Mouse (Mus musculus): ENCODE data around the gene Cdh22.
A peak's percentile ranks its signal among the peaks of the same experiment; 100 is the strongest.

Cdh22 gene

GRCm38 (mm10) chr2:165207689-165208088 is 27.0 kb downstream of the Cdh22 start:
- ATAC-seq (ENCODE audit: low TSS enrichment), result peak; percentile 86

GRCm38 (mm10) chr2:165207086-165207485 is 27.6 kb downstream of the Cdh22 start:
- no peak for ATAC-seq (ENCODE audit: low TSS enrichment)

DNA sequence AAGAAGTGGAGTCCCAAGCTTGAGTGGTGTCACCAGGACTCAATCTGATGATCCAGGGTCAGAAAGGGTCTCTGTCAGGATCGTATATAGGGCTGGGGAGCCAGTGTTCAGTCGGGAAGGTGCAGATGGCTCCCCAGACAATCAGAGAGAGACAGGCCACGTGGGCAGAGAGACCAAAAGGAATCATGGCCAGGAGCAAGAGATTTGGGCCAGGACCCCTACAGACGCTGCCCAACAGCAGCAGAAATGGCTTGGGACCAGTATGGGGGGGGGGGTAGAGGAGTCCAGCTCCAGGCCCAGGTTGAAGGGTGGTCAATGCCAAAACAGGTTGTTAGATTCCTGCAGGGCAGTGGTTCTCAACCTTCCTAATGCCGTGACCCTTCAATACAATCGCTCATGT is 29.2 kb downstream of the Cdh22 start:
- ATAC-seq (ENCODE audit: low TSS enrichment), result no peak

- ATAC-seq (ENCODE audit: low TSS enrichment), result no peak; the same call in 1 of the 2 replicates
Observed at GRCm38 (mm10) chr2:165204931-165205330, 29.7 kb downstream of the Cdh22 start.

DNA sequence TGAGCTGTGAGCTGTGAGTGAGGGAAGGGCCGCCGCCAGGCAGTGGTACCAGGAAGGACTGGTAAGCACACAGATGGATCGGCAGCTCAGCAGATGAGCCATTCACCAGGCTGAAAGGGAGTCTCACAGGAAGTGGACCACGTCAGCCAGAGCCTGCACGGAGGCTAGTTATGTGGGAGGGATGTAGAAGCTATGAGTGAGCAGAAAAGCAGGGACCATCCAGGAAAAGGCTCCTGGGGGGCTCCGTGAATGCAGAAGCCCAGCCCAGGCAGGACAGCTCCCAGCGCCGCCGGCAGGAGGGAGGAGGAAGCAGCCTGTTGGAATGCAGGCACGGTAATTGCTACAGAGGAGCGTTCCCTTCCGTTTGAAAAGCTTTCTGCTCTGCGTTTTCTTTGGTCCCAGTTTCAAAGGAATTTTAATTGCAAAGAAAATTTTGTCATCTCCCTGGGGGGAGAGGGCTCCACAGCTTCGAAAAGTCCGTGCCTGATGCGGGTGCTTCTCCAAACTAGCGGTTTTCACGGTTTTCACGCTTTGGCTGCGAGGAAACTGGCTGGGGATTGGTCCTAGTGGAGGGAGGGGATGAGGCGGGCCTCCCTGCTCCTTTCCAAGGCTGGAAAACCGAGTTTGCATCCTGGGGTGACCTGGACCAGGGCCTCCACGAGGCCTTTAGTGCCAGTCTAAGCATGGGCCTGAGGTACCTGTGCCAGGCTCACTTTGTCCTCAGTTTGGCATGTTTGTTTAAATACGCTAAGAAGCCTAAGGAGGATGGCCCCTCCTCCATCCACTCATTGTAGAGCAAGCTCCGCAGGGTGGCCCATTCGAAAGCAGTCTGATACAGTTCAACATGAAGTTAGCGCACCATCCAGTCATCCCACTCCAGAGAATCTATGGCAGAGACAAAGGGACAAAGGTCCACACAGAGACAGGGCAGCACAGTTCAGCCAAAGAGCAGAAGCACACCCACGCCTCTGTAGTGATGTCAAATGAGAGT is 32.6 kb downstream of the Cdh22 start:
- ATAC-seq (ENCODE audit: low TSS enrichment), result peak; percentile 90

GRCm38 (mm10) chr2:165197546-165197945 is 37.1 kb downstream of the Cdh22 start:
- ATAC-seq (ENCODE audit: low TSS enrichment), result no peak

GRCm38 (mm10) chr2:165195411-165196182 is 39.1 kb downstream of the Cdh22 start:
- no peak for ATAC-seq (ENCODE audit: low TSS enrichment)

DNA sequence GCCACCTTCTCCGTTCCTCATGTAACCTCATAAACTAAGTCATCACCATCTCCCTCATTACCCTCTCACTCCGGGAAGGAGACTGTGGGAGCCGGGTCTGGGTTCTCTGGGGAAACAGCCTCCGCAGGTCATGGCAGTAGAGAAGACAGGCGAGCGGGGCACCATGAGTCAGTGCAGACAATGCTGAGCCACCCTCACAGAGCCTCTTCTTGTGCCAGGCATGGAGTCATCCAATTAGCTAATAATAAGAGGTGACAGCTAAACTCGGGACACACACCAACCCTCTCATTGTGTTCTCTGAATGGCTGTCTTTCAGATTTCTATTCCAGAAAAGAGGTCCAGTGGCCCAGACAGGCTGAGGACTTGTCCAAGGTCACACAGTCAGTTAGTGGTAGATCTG is 43.2 kb downstream of the Cdh22 start:
- no peak for ATAC-seq (ENCODE audit: low TSS enrichment)

DNA sequence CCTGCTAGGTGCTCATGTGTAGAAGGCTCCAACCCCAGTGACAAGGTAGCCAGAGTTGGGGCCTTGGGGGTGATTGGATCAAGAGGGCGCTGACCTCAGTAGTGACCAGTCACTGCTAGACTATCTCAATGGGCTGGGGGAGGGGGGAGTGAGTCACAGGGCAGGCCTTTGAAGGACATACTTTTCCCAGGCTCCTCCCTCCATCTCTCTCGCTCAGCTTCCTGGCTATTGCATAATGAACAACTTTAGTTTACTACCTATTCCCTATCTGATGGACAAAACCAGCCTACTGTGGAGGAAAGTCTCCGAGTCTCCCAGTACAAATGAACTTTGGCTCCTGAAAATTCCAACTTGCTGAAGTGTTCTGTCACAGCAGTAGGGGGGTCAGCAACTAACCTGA is 45.1 kb downstream of the Cdh22 start:
- ATAC-seq (ENCODE audit: low TSS enrichment), result no peak

DNA sequence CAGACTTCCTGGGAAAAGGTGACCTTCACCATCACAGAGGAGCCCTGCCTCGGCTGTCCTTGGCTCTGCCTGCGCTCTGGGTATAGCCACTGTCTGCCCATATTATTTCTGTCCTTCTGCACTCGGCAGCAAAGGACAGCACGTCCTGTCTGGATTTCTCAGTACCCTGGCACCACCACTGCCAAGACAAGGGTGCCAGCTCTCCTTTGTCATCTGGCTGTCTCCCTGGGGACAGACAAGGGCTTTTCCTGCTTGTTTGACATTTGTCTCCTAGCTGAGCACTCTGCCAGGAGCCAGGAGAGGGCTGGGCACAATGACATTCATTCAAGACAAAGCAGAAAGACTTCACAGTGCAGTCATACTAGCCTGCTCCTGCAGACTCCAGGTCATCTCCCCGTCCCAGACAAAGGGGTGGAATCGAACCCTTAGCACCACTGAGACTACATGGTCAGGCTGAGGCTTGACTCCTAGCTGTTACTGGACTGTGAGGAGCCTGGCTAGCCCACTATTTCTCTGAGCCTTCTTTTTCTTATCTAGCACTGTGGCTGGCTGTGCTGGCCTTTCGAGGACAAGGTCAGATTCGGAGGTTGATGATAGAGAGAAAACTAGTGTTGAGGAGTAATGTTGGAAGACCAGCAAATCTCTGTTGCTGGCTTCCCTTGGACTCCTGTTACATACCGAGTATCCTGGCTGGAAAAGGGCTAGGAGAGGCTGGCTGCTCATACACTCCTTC is 46.8 kb downstream of the Cdh22 start:
- ATAC-seq (ENCODE audit: low TSS enrichment), result no peak

DNA sequence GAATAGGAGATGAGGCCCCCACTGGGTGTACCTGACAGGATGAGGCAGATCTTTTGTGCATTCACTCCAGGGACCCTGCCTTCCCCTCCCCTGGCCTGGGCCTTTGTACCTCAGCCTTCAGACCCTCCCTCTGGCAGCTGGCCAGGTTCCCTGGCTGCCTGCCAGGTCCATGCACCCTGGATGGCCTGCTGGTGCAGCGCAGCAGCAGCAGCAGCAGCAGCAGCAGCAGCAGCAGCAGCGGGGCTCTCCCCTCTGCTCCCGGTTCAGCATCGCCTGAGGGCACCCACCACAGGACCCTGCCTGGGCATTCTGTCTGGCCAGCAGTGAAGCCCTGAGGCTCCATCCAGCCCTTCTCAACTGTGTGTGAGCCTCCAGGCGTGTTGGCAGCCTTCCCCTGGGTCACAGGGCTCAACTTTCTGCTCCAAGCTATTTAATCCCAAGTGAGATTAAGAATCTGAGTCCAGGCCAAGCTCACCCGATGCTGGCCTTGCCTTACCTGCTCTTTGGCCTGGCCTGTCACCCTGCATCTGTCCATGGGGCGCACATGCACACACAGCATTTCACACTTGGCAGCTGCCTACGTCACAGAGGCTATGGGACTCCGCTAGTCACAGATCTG is 50.5 kb downstream of the Cdh22 start:
- no peak for ATAC-seq (ENCODE audit: low TSS enrichment)

DNA sequence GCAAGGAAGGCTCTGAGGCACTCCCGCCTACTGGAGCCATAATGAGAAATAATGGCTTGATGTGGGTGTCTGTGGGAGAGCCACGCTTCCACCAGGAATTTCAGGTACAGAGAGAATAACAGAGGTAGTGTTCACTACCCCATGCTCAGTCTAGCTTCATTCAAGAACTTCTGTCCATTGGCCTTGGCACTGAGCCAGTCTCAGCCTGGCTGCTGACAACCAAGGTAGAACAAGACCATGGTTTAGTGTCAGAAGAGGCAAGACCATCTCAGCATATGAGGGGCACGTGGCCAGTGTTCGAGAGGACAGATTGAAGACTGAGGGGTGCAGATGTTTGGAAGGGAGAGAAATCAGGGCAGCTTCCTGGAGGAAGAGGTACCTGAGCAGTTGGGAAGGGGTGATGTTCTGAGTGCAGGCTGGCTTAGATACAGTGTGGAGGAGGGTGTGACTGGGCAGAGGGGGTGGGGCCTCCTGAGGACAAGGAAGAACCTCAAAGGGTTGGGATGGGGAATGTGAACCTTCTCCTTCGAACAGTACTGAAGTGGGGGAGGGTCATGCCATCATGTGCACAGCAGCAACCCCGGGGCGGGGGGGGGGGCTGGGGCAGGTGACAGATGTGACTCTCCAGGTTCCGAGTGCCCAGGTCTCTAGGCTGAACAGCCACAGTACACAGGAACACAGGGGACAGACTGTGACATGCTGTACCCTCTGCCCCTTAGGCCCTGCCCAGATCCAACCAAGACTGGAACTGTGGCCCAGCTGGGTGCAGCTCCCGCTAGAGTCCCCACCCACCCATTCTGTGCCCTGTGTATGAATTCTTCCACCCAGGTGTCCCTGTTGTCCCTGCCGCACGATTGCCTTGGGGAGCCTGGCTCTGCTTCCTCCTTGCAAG is 52.3 kb downstream of the Cdh22 start:
- ATAC-seq (ENCODE audit: low TSS enrichment), result no peak

- ATAC-seq (ENCODE audit: low TSS enrichment), result 0 out of 2 replicates have a peak, but pooled peaks have one; percentile 50
Observed at GRCm38 (mm10) chr2:165179231-165179630, 55.4 kb downstream of the Cdh22 start.

GRCm38 (mm10) chr2:165176965-165177364 is 57.7 kb downstream of the Cdh22 start:
- no peak for ATAC-seq (ENCODE audit: low TSS enrichment)

GRCm38 (mm10) chr2:165166664-165167435 is 67.8 kb downstream of the Cdh22 start:
- peak; percentile 87 for ATAC-seq (ENCODE audit: low TSS enrichment)

DNA sequence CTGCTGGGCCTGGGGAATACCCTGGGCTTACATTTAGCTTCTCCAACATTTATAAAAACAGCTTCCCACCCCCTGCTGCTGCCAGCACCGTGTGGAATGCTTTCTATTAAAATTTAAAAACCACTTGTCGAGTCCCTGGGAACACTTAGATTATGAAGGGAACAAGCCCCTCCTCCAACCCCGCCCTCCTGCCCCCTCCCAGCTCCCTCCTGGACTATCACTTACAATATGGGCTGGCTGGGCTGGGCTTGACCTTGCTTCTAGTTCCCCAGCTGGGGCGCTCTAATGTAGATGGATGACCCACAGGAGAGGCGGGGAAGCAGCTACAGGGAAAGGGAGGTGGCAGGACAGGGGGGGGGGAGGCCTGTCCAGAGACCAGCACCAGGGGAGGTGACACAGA is 72.4 kb downstream of the Cdh22 start:
- ATAC-seq (ENCODE audit: low TSS enrichment), result no peak

- no peak for ATAC-seq (ENCODE audit: low TSS enrichment)
Observed at GRCm38 (mm10) chr2:165160466-165160865, 74.2 kb downstream of the Cdh22 start.

DNA sequence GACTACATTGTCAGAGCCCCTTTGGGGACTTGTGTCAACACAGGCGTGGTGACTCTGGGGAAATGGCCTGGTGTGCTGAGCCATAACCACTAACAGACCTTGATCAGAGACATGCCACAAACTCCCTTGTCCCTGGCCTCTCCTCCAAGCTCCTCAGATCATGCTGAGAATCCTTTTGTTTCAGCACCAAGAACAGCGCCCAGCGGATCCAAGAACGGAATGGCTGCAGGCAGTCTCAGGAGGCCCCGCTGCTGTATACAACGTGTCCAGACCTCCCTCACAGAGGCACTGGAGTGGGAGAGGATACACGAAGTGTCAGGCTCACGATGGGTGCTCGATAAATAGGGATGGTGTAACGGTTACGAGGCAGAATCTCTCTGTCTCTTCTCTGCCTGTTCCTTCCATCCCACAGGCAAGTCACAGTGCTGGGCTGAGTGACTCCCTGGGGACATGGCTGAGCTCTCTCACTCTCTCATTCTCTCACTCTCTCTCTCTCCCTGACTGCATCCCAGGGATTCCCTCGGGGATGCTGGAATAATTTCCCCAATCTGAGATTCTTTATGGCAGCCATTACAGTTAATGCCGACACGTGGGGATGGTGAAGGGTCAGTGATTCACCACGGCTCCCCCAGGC is 75.5 kb downstream of the Cdh22 start:
- no peak for ATAC-seq (ENCODE audit: low TSS enrichment)

DNA sequence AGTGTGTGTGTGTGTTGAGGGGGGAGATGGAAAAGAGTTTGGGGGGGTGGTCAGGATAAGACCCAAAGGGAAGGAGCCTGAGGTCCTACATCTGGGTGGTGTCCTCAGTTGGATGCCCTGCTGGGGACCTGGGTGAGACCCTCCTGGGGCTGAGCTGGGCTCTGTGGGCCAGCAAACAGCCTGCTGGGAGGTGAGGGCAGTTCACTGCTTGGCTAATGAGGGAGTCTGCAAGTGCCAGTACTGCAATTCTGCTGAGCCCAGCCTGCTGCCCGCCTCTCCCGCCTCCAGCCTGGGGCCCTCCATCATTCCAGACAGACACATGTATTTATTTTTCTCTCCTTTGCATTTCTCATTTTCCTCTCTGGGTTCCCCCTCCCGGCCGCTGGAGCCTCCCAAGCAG is 76.3 kb downstream of the Cdh22 start:
- no peak for ATAC-seq (ENCODE audit: low TSS enrichment)
